Mouse (Mus musculus): ENCODE measurements at regions not wholly inside any gene's neighbourhood (a gene's known extent, or its start where the extent isn't known, plus 50 kb on each side); places are given as distances from the start of the nearest gene placed in this dataset.

DNA sequence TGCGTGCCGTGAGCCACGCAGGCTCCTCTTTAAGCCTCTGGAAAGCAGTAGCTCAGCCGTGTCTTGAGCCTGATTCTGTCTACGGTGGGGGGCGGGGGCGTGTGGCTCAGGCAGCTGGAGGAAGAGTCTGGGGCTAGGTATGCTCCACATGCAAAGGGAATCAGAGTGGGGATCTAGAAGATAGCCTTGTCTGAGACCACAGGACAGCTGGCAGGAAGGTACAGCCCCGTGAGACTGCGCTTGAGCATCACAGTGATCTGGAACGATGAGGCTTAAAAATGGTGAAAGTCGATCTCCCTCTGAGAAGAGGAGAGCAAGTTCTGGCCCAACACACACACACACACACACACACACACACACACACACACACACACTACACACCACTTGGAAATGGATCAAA is 488.7 kb downstream of the Fam19a5 start:
- Histone ChIP-seq H3K36me3 (ENCODE audit: control insufficient read depth, insufficient read depth, low read length) (no peaks in the 10 kb centered on the region), H3K27ac (ENCODE audit: insufficient read depth, low read length) (no peak overlapping the region), H3K4me3 (ENCODE audit: extremely low read depth, insufficient read depth, insufficient read length) (no peak overlapping the region), H3K4me1 (ENCODE audit: control insufficient read depth, insufficient read depth, insufficient read length) (no peaks in the 10 kb centered on the region), H3K27me3 (ENCODE audit: control insufficient read depth, insufficient read depth, low read length) (no peaks in the 10 kb centered on the region)
- 90% methylated on average over 11 of the region's 11 CpGs for WGBS
- DNase-seq (ENCODE audit: low read depth in 1 of 2, low spot score in 2 of 2), result no peak
- TF ChIP-seq CTCF (IDR thresholded peaks at IDR 0.05; ENCODE audit: extremely low read depth, insufficient read depth, insufficient read length, insufficient replicate concordance) (no peak), POLR2A (IDR thresholded peaks at IDR 0.05; ENCODE audit: low read depth, low read length) (no peak)

DNA sequence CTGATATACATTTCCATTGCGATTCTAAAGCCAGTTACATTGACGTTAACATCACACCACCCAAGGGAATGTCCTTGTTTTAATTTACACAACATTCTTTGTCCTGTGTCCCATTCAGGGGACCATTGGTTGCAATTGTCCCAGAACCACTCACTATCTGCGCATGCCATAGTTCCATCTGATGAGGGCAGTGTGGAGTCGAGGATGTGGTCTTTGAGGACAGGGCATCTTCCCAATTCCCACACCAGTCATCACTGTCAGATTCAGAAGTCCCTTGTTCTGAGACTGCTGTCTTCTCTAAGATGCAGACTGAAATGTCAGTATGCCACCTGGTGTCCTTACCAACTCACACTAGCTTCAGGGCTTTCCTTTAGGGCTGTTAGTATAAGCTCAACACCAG is 489.6 kb downstream of the Fam19a5 start:
- H3K27ac ChIP-seq (ENCODE audit: insufficient read depth, low read length), result no peak overlapping the region
- no peaks in the 10 kb centered on the region for H3K36me3 ChIP-seq (ENCODE audit: control insufficient read depth, insufficient read depth, low read length)
- 75% methylated on average over 4 of the region's 4 CpGs for WGBS
- TF ChIP-seq CTCF (IDR thresholded peaks at IDR 0.05; ENCODE audit: extremely low read depth, insufficient read depth, insufficient read length, insufficient replicate concordance) (no peak), POLR2A (IDR thresholded peaks at IDR 0.05; ENCODE audit: low read depth, low read length) (no peak)
- no peak for DNase-seq (ENCODE audit: low read depth in 1 of 2, low spot score in 2 of 2)
- H3K4me1 ChIP-seq (ENCODE audit: control insufficient read depth, insufficient read depth, insufficient read length), result no peaks in the 10 kb centered on the region
- no peaks in the 10 kb centered on the region for H3K27me3 ChIP-seq (ENCODE audit: control insufficient read depth, insufficient read depth, low read length)
- no peak overlapping the region for H3K4me3 ChIP-seq (ENCODE audit: extremely low read depth, insufficient read depth, insufficient read length)

DNA sequence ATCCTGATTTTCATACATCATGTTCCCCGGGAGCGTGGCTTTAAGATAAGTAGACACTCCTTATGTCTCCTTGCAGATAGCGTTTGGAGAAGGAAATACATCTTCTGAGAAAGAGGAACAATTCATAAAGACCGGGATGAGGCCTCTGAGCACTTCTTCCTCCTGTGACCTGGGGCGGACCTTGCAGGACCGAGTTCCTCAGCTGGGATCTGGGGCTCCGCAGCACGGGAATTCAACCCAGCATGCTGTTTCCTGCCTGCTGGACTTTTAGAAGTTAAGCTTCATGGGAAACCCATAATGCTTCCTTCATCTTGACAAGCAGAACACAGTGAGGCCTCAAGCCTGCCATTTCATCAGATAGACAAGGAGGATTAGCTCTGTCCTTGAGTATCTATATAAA is 491.4 kb downstream of the Fam19a5 start:
- 46% methylated on average over 8 of the region's 8 CpGs for WGBS
- no peak for DNase-seq (ENCODE audit: low read depth in 1 of 2, low spot score in 2 of 2)
- Histone ChIP-seq H3K4me3 (ENCODE audit: extremely low read depth, insufficient read depth, insufficient read length) (no peak overlapping the region), H3K4me1 (ENCODE audit: control insufficient read depth, insufficient read depth, insufficient read length) (no peaks in the 10 kb centered on the region), H3K36me3 (ENCODE audit: control insufficient read depth, insufficient read depth, low read length) (no peaks in the 10 kb centered on the region), H3K27me3 (ENCODE audit: control insufficient read depth, insufficient read depth, low read length) (no peaks in the 10 kb centered on the region), H3K27ac (ENCODE audit: insufficient read depth, low read length) (no peak overlapping the region)
- TF ChIP-seq POLR2A (IDR thresholded peaks at IDR 0.05; ENCODE audit: low read depth, low read length) (no peak), CTCF (IDR thresholded peaks at IDR 0.05; ENCODE audit: extremely low read depth, insufficient read depth, insufficient read length, insufficient replicate concordance) (no peak)

DNA sequence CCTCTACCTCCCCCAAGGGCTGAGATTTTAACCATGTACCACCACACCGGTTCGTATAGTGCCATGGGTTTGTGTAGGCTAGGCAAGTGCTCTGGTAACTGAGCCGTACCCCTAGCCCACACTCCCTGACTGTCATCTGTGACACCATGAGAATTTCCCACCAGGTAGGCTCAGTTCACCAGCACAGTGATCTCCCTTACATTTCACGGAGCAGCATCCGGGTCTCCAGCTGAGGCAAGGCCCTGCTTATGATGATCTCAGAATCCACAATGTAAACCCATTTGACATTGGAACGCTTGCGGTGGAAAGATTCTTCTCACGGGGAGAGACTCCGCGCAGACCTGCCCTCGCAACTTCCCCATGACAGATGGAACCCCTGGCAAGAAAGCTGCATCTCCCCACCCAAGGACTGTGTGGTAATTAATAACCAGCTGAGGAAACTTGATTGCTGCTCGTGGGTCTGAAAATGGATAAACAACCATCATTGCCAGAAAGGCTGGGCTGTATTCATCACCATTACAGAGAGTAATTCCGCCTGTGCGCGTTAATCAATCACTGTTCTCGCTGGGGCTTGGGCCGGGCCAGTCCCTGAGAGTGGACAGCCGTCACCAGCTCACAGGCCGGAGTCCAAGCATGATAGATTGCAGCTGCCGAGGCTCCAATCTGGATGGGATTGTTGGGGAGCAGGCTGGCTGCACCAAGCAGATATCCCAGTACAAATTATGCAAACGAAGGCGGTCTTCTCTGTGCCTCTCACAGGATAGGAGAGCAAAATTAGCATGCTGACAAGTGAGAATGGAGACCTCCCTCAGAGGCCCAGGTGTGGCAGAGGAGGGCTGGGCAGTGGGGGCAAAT is 492.3 kb downstream of the Fam19a5 start:
- no peaks in the 10 kb centered on the region for H3K27me3 ChIP-seq (ENCODE audit: control insufficient read depth, insufficient read depth, low read length)
- no peaks in the 10 kb centered on the region for H3K4me1 ChIP-seq (ENCODE audit: control insufficient read depth, insufficient read depth, insufficient read length)
- TF ChIP-seq CTCF (IDR thresholded peaks at IDR 0.05; ENCODE audit: extremely low read depth, insufficient read depth, insufficient read length, insufficient replicate concordance) (no peak), POLR2A (IDR thresholded peaks at IDR 0.05; ENCODE audit: low read depth, low read length) (no peak)
- 84% methylated on average over 22 of the region's 22 CpGs for WGBS
- no peak overlapping the region for H3K27ac ChIP-seq (ENCODE audit: insufficient read depth, low read length)
- no peak overlapping the region for H3K4me3 ChIP-seq (ENCODE audit: extremely low read depth, insufficient read depth, insufficient read length)
- H3K36me3 ChIP-seq (ENCODE audit: control insufficient read depth, insufficient read depth, low read length), result no peaks in the 10 kb centered on the region
- DNase-seq (ENCODE audit: low read depth in 1 of 2, low spot score in 2 of 2), result no peak

DNA sequence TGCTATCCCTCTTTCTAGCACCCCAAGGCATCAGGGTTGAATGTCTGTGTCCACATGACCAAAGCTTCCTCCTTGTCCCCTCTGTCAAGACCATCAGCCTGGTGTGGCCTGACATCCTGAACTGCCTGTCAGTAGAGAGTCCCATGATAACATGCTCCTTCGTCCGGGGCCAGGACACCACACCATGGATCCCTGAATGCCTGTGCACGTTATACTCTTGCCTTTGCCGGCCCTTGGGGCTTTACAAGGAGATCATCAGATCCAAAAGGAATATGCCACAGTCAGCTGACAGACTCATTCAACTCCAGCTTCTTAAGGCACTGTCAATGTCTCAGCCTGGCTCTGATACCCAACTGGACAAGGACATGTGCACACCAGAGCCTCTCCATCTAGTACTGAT is 493.5 kb downstream of the Fam19a5 start:
- TF ChIP-seq POLR2A (IDR thresholded peaks at IDR 0.05; ENCODE audit: low read depth, low read length) (no peak), CTCF (IDR thresholded peaks at IDR 0.05; ENCODE audit: extremely low read depth, insufficient read depth, insufficient read length, insufficient replicate concordance) (no peak)

DNA sequence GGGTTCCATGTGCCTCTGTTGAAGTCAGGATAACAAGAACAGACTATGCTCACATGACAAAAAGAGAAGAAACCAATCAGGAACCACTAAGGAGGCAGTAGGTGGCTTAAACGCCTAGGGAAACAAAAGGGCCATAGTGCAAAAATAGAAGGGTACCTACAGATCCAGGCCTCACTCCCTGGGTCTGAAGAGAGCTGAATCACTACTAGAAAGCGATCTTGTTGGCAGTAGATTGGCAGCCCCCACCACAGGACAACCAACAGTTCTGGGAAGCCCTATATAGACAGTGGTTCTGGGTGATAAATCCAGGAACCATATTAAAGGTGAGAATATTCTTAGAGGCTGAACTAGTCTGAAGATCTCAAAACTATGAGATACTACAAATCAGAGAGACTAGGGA is 498.7 kb downstream of the Fam19a5 start:
- 74% methylated on average over 2 of the region's 2 CpGs for WGBS
- DNase-seq (ENCODE audit: low read depth in 1 of 2, low spot score in 2 of 2), result no peak
- Histone ChIP-seq H3K27ac (ENCODE audit: insufficient read depth, low read length) (no peak overlapping the region), H3K36me3 (ENCODE audit: control insufficient read depth, insufficient read depth, low read length) (no peaks in the 10 kb centered on the region), H3K27me3 (ENCODE audit: control insufficient read depth, insufficient read depth, low read length) (no peaks in the 10 kb centered on the region), H3K4me1 (ENCODE audit: control insufficient read depth, insufficient read depth, insufficient read length) (no peaks in the 10 kb centered on the region), H3K4me3 (ENCODE audit: extremely low read depth, insufficient read depth, insufficient read length) (no peak overlapping the region)
- no peak for TF ChIP-seq CTCF (IDR thresholded peaks at IDR 0.05; ENCODE audit: extremely low read depth, insufficient read depth, insufficient read length, insufficient replicate concordance)

More for the DNA sequence above, 493.5 kb downstream of the Fam19a5 start:
- WGBS, result 89% methylated on average over 4 of the region's 4 CpGs
- Histone ChIP-seq H3K4me1 (ENCODE audit: control insufficient read depth, insufficient read depth, insufficient read length) (no peaks in the 10 kb centered on the region), H3K27ac (ENCODE audit: insufficient read depth, low read length) (no peak overlapping the region), H3K4me3 (ENCODE audit: extremely low read depth, insufficient read depth, insufficient read length) (no peak overlapping the region), H3K27me3 (ENCODE audit: control insufficient read depth, insufficient read depth, low read length) (no peaks in the 10 kb centered on the region), H3K36me3 (ENCODE audit: control insufficient read depth, insufficient read depth, low read length) (no peaks in the 10 kb centered on the region)
- DNase-seq (ENCODE audit: low read depth in 1 of 2, low spot score in 2 of 2), result no peak

DNA sequence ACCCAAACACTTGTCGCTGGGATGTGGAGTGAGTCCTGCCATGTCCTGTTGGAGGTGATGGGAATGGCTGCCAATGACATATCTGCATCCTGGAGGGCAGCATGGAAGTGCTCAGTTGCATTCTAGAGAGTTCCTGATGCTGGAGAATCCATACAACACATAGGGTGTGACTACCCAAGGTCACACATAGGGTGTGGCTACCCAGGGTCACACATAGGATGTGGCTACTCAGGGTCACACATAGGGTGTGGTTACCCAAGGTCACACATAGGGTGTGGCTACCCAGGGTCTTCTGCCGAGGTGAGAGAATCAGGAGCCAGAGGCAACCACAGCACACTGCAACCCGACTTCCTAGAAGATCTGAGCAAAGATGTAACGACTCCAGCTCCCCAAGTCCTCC is 514.0 kb downstream of the Fam19a5 start:
- no peaks in the 10 kb centered on the region for H3K27me3 ChIP-seq (ENCODE audit: control insufficient read depth, insufficient read depth, low read length)
- H3K27ac ChIP-seq (ENCODE audit: insufficient read depth, low read length), result no peak overlapping the region
- no peak for DNase-seq (ENCODE audit: low read depth in 1 of 2, low spot score in 2 of 2)
- no peak overlapping the region for H3K4me3 ChIP-seq (ENCODE audit: extremely low read depth, insufficient read depth, insufficient read length)
- TF ChIP-seq CTCF (IDR thresholded peaks at IDR 0.05; ENCODE audit: extremely low read depth, insufficient read depth, insufficient read length, insufficient replicate concordance), result no peak
- TF ChIP-seq POLR2A (IDR thresholded peaks at IDR 0.05; ENCODE audit: low read depth, low read length), result no peak
- H3K4me1 ChIP-seq (ENCODE audit: control insufficient read depth, insufficient read depth, insufficient read length), result no peaks in the 10 kb centered on the region
- no peaks in the 10 kb centered on the region for H3K36me3 ChIP-seq (ENCODE audit: control insufficient read depth, insufficient read depth, low read length)
- WGBS, result 60% methylated on average over 4 of the region's 4 CpGs

Measured in spleen, adult 2 months (tissue).